Mouse (Mus musculus) G1E (cell line): ENCODE measurements around the gene Gadd45a.

Experiments used
- CTCF ChIP-seq: IDR thresholded peaks from 2 replicates; pipeline ENCODE4 v1.5.1; 2012; ENCODE audit warnings: low read depth, low read length, inconsistent platforms, mixed read lengths
- GATA1 ChIP-seq: IDR thresholded peaks from 2 replicates; pipeline ENCODE4 v1.6.1; 2012; ENCODE audit warnings: borderline replicate concordance, low read length, inconsistent platforms, mixed read lengths
- GATA2 ChIP-seq: IDR thresholded peaks from 2 replicates; pipeline ENCODE4 v1.6.1; 2012; ENCODE audit warnings: low read depth, low read length, inconsistent platforms, borderline replicate concordance

GRCm38 (mm10) chr6:67057991-67058696 lies 20.9 kb upstream of the Gadd45a start:
- TF ChIP-seq GATA2 (no peak), CTCF (no peak), GATA1 (no peak)
